Mouse (Mus musculus) forebrain, embryonic 13.5 days (tissue): ENCODE measurements around the gene Batf. TPM values are rescaled to one million over a fixed set of nuclear protein-coding genes. Genes with fewer than 3 reads are reported as not detected.

ENCODE experiments used
- ATAC-seq: fragments of 200-750 bp; cut with Nextera tagmentation; 2 replicates; pipeline ENCODE4 v1.8.0; 2017
- H3K27ac ChIP-seq: fragments of 300-500 bp; sonication (generic); 2 replicates; pipeline ENCODE4 v1.5.1; 2015; ENCODE audit warnings: inconsistent platforms, mild to moderate bottlenecking, moderate library complexity
- H3K27me3 ChIP-seq: fragments of 300-500 bp; sonication (generic); 2 replicates; pipeline ENCODE4 v1.6.1; 2015; ENCODE audit warnings: mild to moderate bottlenecking, inconsistent platforms
- H3K36me3 ChIP-seq: fragments of 300-500 bp; sonication (generic); 2 replicates; pipeline ENCODE4 v1.6.1; 2015; ENCODE audit warnings: mild to moderate bottlenecking, inconsistent platforms; ENCODE audit not compliant: poor library complexity, severe bottlenecking
- H3K4me1 ChIP-seq: fragments of 300-500 bp; sonication (generic); 2 replicates; pipeline ENCODE4 v1.6.1; 2015; ENCODE audit warnings: inconsistent platforms
- H3K4me2 ChIP-seq: fragments of 300-500 bp; sonication (generic); 2 replicates; pipeline ENCODE4 v1.6.1; 2015; ENCODE audit warnings: inconsistent platforms, mild to moderate bottlenecking, moderate library complexity
- H3K4me3 ChIP-seq: fragments of 300-500 bp; sonication (generic); 2 replicates; pipeline ENCODE4 v1.5.1; 2015; ENCODE audit warnings: mild to moderate bottlenecking, inconsistent platforms
- H3K9ac ChIP-seq: fragments of 300-500 bp; sonication (generic); 2 replicates; pipeline ENCODE4 v1.6.1; 2015; ENCODE audit warnings: mild to moderate bottlenecking, inconsistent platforms
- H3K9me3 ChIP-seq: fragments of 300-500 bp; sonication (generic); replicated peaks from 2 replicates; pipeline ENCODE4 v1.6.1; 2016; ENCODE audit warnings: inconsistent platforms
- WGBS: fragments of 180-500 bp; shearing (Covaris S2); methylation state at CpG from one replicate; pipeline ENCODE4 v1.1.7; 2015; 5-methylcytosine and 5-hydroxymethylcytosine counted together
- polyA plus RNA-seq: library from polyadenylated mRNA; unstranded; fragments of >200 nt; fragmentation: Nextera tagmentation; extraction: Ambion mirVana; gene quantifications from 2 replicates; pipeline ENCODE4 v1.2.1, GENCODE M21; 2015

The Batf gene
- polyA plus RNA-seq, 1 experiment from 2014 or later: 0.53 TPM

GRCm38 (mm10) chr12:85736960-85737359, 50.5 kb downstream of the Batf start:
- Histone ChIP-seq H3K9me3 (no peaks in the 10 kb centered on the region), H3K4me1 (no peaks in the 10 kb centered on the region), H3K36me3 (no peaks in the 10 kb centered on the region), H3K27me3 (no peaks in the 10 kb centered on the region), H3K9ac (no peak overlapping the region), H3K4me3 (no peak overlapping the region), H3K27ac (no peak overlapping the region), H3K4me2 (no peak overlapping the region)
- WGBS: 88% methylated on average over 3 of the region's 3 CpGs
- no peak for ATAC-seq

- Histone ChIP-seq H3K4me3 (peak within 1 kb of the TSS; percentile 45), H3K36me3 (no peaks in the 10 kb centered on the region), H3K27me3 (peaks cover 23% of the 10 kb centered on the region), H3K9ac (peak within 1 kb of the TSS; percentile 54), H3K4me2 (peak within 1 kb of the TSS; percentile 86), H3K4me1 (peaks cover 16% of the 10 kb centered on the region), H3K9me3 (no peaks in the 10 kb centered on the region), H3K27ac (no peak within 1 kb of the TSS)
- WGBS: under 1% methylated on average over 39 of the region's 51 CpGs
- peak; percentile 77 for ATAC-seq
These were observed 59.6 kb downstream of the Batf start, which contains the start of gene Flvcr2 for GRCm38 (mm10) chr12:85745827-85746695. Gene Flvcr2 (plus strand): TSS chr12:85746539.

GRCm38 (mm10) chr12:85746696-85747219, 60.3 kb downstream of the Batf start:
- peaks cover 23% of the 10 kb centered on the region for H3K27me3 ChIP-seq
- H3K27ac ChIP-seq: no peak overlapping the region
- H3K9me3 ChIP-seq: no peaks in the 10 kb centered on the region
- ATAC-seq: peak; percentile 10; the same call in 1 of the 2 replicates
- 22% methylated on average over 21 of the region's 21 CpGs for WGBS
- no peaks in the 10 kb centered on the region for H3K36me3 ChIP-seq
- H3K4me2 ChIP-seq: peak overlapping the region; percentile 86
- peak overlapping the region; percentile 54 for H3K9ac ChIP-seq
- H3K4me3 ChIP-seq: peak overlapping the region; percentile 45
- peaks cover 16% of the 10 kb centered on the region for H3K4me1 ChIP-seq

- Histone ChIP-seq H3K4me3 (no peak overlapping the region), H3K27ac (no peak overlapping the region), H3K4me1 (peaks cover 16% of the 10 kb centered on the region), H3K27me3 (peaks cover 23% of the 10 kb centered on the region), H3K9ac (no peak overlapping the region), H3K4me2 (peak overlapping the region; percentile 86), H3K36me3 (no peaks in the 10 kb centered on the region), H3K9me3 (no peaks in the 10 kb centered on the region)
- no peak for ATAC-seq
- 89% methylated on average over 10 of the region's 10 CpGs for WGBS
These were observed 60.9 kb downstream of the Batf start for GRCm38 (mm10) chr12:85747343-85747742.

GRCm38 (mm10) chr12:85749861-85750260, 63.4 kb downstream of the Batf start:
- H3K27ac ChIP-seq: no peak overlapping the region
- peaks cover 23% of the 10 kb centered on the region for H3K27me3 ChIP-seq
- H3K4me2 ChIP-seq: no peak overlapping the region
- no peak overlapping the region for H3K9ac ChIP-seq
- peaks cover 16% of the 10 kb centered on the region for H3K4me1 ChIP-seq
- no peaks in the 10 kb centered on the region for H3K36me3 ChIP-seq
- ATAC-seq: no peak
- H3K9me3 ChIP-seq: no peaks in the 10 kb centered on the region
- H3K4me3 ChIP-seq: no peak overlapping the region
- 92% methylated on average over 9 of the region's 9 CpGs for WGBS

- Histone ChIP-seq H3K9me3 (no peaks in the 10 kb centered on the region), H3K9ac (no peak overlapping the region), H3K27me3 (peaks cover 11% of the 10 kb centered on the region), H3K27ac (no peak overlapping the region), H3K4me3 (no peak overlapping the region), H3K36me3 (no peaks in the 10 kb centered on the region), H3K4me2 (no peak overlapping the region), H3K4me1 (0 out of 2 replicates have a peak, but pooled peaks cover under 1% of the 10 kb centered on the region)
- ATAC-seq: no peak
- WGBS: 94% methylated on average over 6 of the region's 6 CpGs
These were observed 65.6 kb downstream of the Batf start for GRCm38 (mm10) chr12:85752116-85752515.

GRCm38 (mm10) chr12:85753223-85753622, 66.8 kb downstream of the Batf start:
- Histone ChIP-seq H3K9me3 (no peaks in the 10 kb centered on the region), H3K9ac (no peak overlapping the region), H3K27ac (no peak overlapping the region), H3K4me1 (no peaks in the 10 kb centered on the region), H3K36me3 (no peaks in the 10 kb centered on the region), H3K4me2 (no peak overlapping the region), H3K4me3 (no peak overlapping the region), H3K27me3 (0 out of 2 replicates have a peak, but pooled peaks cover under 1% of the 10 kb centered on the region)
- ATAC-seq: no peak
- 54% methylated on average over 2 of the region's 2 CpGs for WGBS

- 69% methylated on average over 5 of the region's 5 CpGs for WGBS
These were observed 68.3 kb downstream of the Batf start for GRCm38 (mm10) chr12:85754611-85755265.

GRCm38 (mm10) chr12:85756455-85756854, 70.0 kb downstream of the Batf start:
- H3K9ac ChIP-seq: no peak overlapping the region
- no peaks in the 10 kb centered on the region for H3K36me3 ChIP-seq
- WGBS: 83% methylated on average over 3 of the region's 3 CpGs
- H3K4me1 ChIP-seq: no peaks in the 10 kb centered on the region
- no peaks in the 10 kb centered on the region for H3K27me3 ChIP-seq
- H3K4me2 ChIP-seq: no peak overlapping the region
- H3K9me3 ChIP-seq: no peaks in the 10 kb centered on the region
- ATAC-seq: no peak
- H3K27ac ChIP-seq: no peak overlapping the region
- H3K4me3 ChIP-seq: no peak overlapping the region

More at GRCm38 (mm10) chr12:85754611-85755265, 68.3 kb downstream of the Batf start:
- Histone ChIP-seq H3K9me3 (no peaks in the 10 kb centered on the region), H3K36me3 (no peaks in the 10 kb centered on the region), H3K4me2 (no peak overlapping the region), H3K27me3 (no peaks in the 10 kb centered on the region), H3K9ac (no peak overlapping the region), H3K4me1 (no peaks in the 10 kb centered on the region), H3K4me3 (no peak overlapping the region), H3K27ac (no peak overlapping the region)
- no peak for ATAC-seq

GRCm38 (mm10) chr12:85757074-85757473, 70.6 kb downstream of the Batf start:
- ATAC-seq: no peak
- H3K4me1 ChIP-seq: no peaks in the 10 kb centered on the region
- H3K36me3 ChIP-seq: no peaks in the 10 kb centered on the region
- no peak overlapping the region for H3K4me3 ChIP-seq
- 74% methylated on average over 3 of the region's 3 CpGs for WGBS
- no peak overlapping the region for H3K27ac ChIP-seq
- no peak overlapping the region for H3K4me2 ChIP-seq
- H3K27me3 ChIP-seq: no peaks in the 10 kb centered on the region
- H3K9me3 ChIP-seq: no peaks in the 10 kb centered on the region
- H3K9ac ChIP-seq: no peak overlapping the region
